Comparison of ENCODE assay signal across 8 mouse cellular contexts in genomic region chr7:4752821-4753570, GRCm38 (mm10). TPM values are rescaled to one million over a fixed set of nuclear protein-coding genes. Genes with fewer than 3 reads are reported as not detected.
DNase-seq lines count a peak whose midpoint lies in the region; ATAC-seq and TF ChIP-seq lines count a peak whose summit lies in the region.

Gene Cox6b2 (minus strand): TSS chr7:4753094.

- H3K27ac ChIP-seq in MEL (ENCODE audit: control insufficient read depth, low read depth, low read length): peak within 1 kb of the TSS; percentile 33
- no peak within 1 kb of the TSS for H3K27ac ChIP-seq in hindbrain, embryonic 12.5 days

- H3K36me3 ChIP-seq in MEL (ENCODE audit: control insufficient read depth in 1 of 2, insufficient read depth in 2 of 2, low read length in 2 of 2): no peaks in the 10 kb centered on the region
- H3K36me3 ChIP-seq in hindbrain, embryonic 12.5 days: no peaks in the 10 kb centered on the region

- peaks cover 0 to 8% of the 10 kb centered on the region in 2 experiments; a peak in 3 of 4 replicates for H3K4me1 ChIP-seq in MEL (ENCODE audit: control insufficient read depth in 1 of 2, insufficient read depth in 2 of 2, low read length in 2 of 2)
- peaks cover 20% of the 10 kb centered on the region for H3K4me1 ChIP-seq in hindbrain, embryonic 12.5 days

- no peak for TF ChIP-seq EP300 in MEL (IDR thresholded peaks at IDR 0.05; ENCODE audit: low read depth in 1 of 2, low read length in 2 of 2)

- 4% methylated on average over 24 of the region's 24 CpGs for WGBS in hindbrain, embryonic 12.5 days

- peak within 1 kb of the TSS; percentile 65 for H3K9ac ChIP-seq in MEL (ENCODE audit: control insufficient read depth, low read depth, low read length, poor library complexity, severe bottlenecking)
- H3K9ac ChIP-seq in hindbrain, embryonic 12.5 days: peak within 1 kb of the TSS; percentile 23; the same call in 1 of the 2 replicates

- H3K9me3 ChIP-seq in MEL (replicated peaks; ENCODE audit: insufficient read depth, low read length): no peaks in the 10 kb centered on the region
- no peaks in the 10 kb centered on the region for H3K9me3 ChIP-seq in hindbrain, embryonic 12.5 days (replicated peaks)

- no peak for TF ChIP-seq CTCF in MEL (IDR thresholded peaks at IDR 0.05 in 2 of 3, conservative IDR thresholded peaks at IDR 0.05 in 1 of 3; ENCODE audit: control insufficient read depth in 1 of 3, insufficient read depth in 1 of 3, low read depth in 2 of 3, low read length in 3 of 3, poor library complexity in 1 of 3, severe bottlenecking in 1 of 3)

- ATAC-seq in hindbrain, embryonic 12.5 days (ENCODE audit: low FRiP score): peak; percentile 90

- TF ChIP-seq RAD21 in MEL (IDR thresholded peaks at IDR 0.05; ENCODE audit: low read depth, low read length): no peak

- peak; percentile 98 for DNase-seq in MEL (ENCODE audit: low read depth, low spot score)
- peak; percentile 93 for DNase-seq in c-Kit-positive CD71-positive TER-119-negative erythroid progenitor cells, embryonic 14.5 days (ENCODE audit: low read depth)
- peak in 1 of 2 experiments; percentile 61 for DNase-seq in frontal cortex, adult 2 months (ENCODE audit: extremely low spot score in 1 of 2, low spot score in 1 of 2)
- DNase-seq in layer of hippocampus, adult 9-11 months: peak; percentile 71
- DNase-seq in lung, postnatal 25 days (ENCODE audit: low spot score): peak; percentile 85
- peak; percentile 90 for DNase-seq in retina, embryonic 14.5 days (ENCODE audit: low spot score)
- peak; percentile 88 for DNase-seq in thymus, postnatal 25 days

- H3K27me3 ChIP-seq in MEL (ENCODE audit: control insufficient read depth in 1 of 2, insufficient read depth in 2 of 2, low read length in 2 of 2): no peaks in the 10 kb centered on the region; a peak in 1 of 4 replicates
- peaks cover 8% of the 10 kb centered on the region; the same call in 1 of the 2 replicates for H3K27me3 ChIP-seq in hindbrain, embryonic 12.5 days

- H3K4me2 ChIP-seq in hindbrain, embryonic 12.5 days (replicated peaks): peak within 1 kb of the TSS; percentile 50

- TF ChIP-seq POLR2A in MEL (IDR thresholded peaks at IDR 0.05; ENCODE audit: control insufficient read depth in 1 of 2, insufficient read depth in 1 of 2, low read depth in 1 of 2, low read length in 2 of 2, poor library complexity in 1 of 2): peak; percentile 62 to 92; a peak in 3 of 4 replicates

- peak within 1 kb of the TSS; percentile 60 to 94 for H3K4me3 ChIP-seq in MEL (ENCODE audit: control insufficient read depth in 1 of 2, insufficient read depth in 1 of 2, low read depth in 2 of 2, low read length in 2 of 2)
- peak within 1 kb of the TSS; percentile 32 for H3K4me3 ChIP-seq in hindbrain, embryonic 12.5 days

- no peaks in the 10 kb centered on the region; the same call in 1 of the 2 replicates for H3K79me2 ChIP-seq in MEL (ENCODE audit: control insufficient read depth, insufficient read depth, low read length, poor library complexity)

TF ChIP-seq in MEL, 35 proteins besides CTCF, POLR2A, EP300 and RAD21:
- TF ChIP-seq CHD1 (IDR thresholded peaks at IDR 0.05; ENCODE audit: low read depth, low read length) (no peak), POLR2AphosphoS2 (IDR thresholded peaks at IDR 0.05; ENCODE audit: low read length) (peak; percentile 84; the same call in 1 of the 2 replicates), ZKSCAN1 (IDR thresholded peaks at IDR 0.05; ENCODE audit: low read depth, low read length) (no peak), SIN3A (IDR thresholded peaks at IDR 0.05; ENCODE audit: low read length) (peak; percentile 82), MAFK (IDR thresholded peaks at IDR 0.05; ENCODE audit: borderline replicate concordance, low read depth, low read length) (no peak), ETS1 (IDR thresholded peaks at IDR 0.05; ENCODE audit: low read depth, low read length) (no peak), UBTF (IDR thresholded peaks at IDR 0.05; ENCODE audit: borderline replicate concordance, insufficient read depth, low read depth, low read length) (no peak), CHD2 (IDR thresholded peaks at IDR 0.05; ENCODE audit: low read length) (no peak), TBP (IDR thresholded peaks at IDR 0.05; ENCODE audit: low read depth, low read length) (peak; percentile 80), NELFE (IDR thresholded peaks at IDR 0.05; ENCODE audit: low read depth, low read length) (peak; percentile 74), TAL1 (IDR thresholded peaks at IDR 0.05; ENCODE audit: low read length) (no peak), BHLHE40 (IDR thresholded peaks at IDR 0.05; ENCODE audit: borderline replicate concordance, low read depth, low read length) (no peak), ZNF384 (IDR thresholded peaks at IDR 0.05; ENCODE audit: low read depth, low read length) (no peak), ZMIZ1 (IDR thresholded peaks at IDR 0.05; ENCODE audit: low read depth, low read length) (peak; percentile 90), KAT2A (conservative IDR thresholded peaks at IDR 0.05; ENCODE audit: low read depth, low read length) (no peak; the same call in 1 of the 2 replicates), MXI1 (IDR thresholded peaks at IDR 0.05; ENCODE audit: low read depth, low read length) (peak; percentile 41; the same call in 1 of the 2 replicates), HCFC1 (IDR thresholded peaks at IDR 0.05; ENCODE audit: low read depth, low read length) (peak; percentile 20; the same call in 1 of the 2 replicates), MAX (IDR thresholded peaks at IDR 0.05; ENCODE audit: low read length) (peak; percentile 78)

RNA-seq across cellular contexts. Expression of gene Cox6b2, which starts in this region (rescaled TPM):
- total RNA-seq in MEL (2012; rRNA removed): 4.6 and 8.7 TPM in 2 replicates
- 10 to 100 TPM in 1 of 2 experiments, not detected in 1; 36.3 TPM for polyA plus RNA-seq in MEL (2012; ENCODE audit: insufficient read depth in 1 of 2, insufficient read length in 2 of 2, low read depth in 1 of 2, low replicate concordance in 2 of 2, missing spikeins in 1 of 2)
- 16.1 and 19.8 TPM in 2 replicates for polyA plus RNA-seq in frontal cortex, adult 2 months (2012; rRNA removed)
- polyA plus RNA-seq in hindbrain, embryonic 12.5 days (2016; fragmentation: Nextera tagmentation; extraction: Ambion mirVana): 37.6 and 39.8 TPM in 2 replicates
